Mouse (Mus musculus) heart, embryonic 13.5 days (tissue): ENCODE results near the gene Nsun2. TPM values are rescaled to one million over a fixed set of nuclear protein-coding genes. Genes with fewer than 3 reads are reported as not detected.

Source experiments
- ATAC-seq: fragments of 200-750 bp; cut with Nextera tagmentation; 2 replicates; pipeline ENCODE4 v1.8.0; 2017; ENCODE audit warnings: moderate TSS enrichment; ENCODE audit not compliant: insufficient number of reproducible peaks, low FRiP score, low TSS enrichment; ENCODE audit errors: extremely low read depth
- H3K27ac ChIP-seq: fragments of 300-500 bp; sonication (generic); replicated peaks from 2 replicates; pipeline ENCODE4 v1.5.1; 2015; ENCODE audit warnings: moderate library complexity, mild to moderate bottlenecking, inconsistent platforms
- H3K27me3 ChIP-seq: fragments of 300-500 bp; sonication (generic); replicated peaks from 2 replicates; pipeline ENCODE4 v1.6.1; 2015; ENCODE audit warnings: mild to moderate bottlenecking, inconsistent platforms
- H3K36me3 ChIP-seq: fragments of 300-500 bp; sonication (generic); 2 replicates; pipeline ENCODE4 v1.6.1; 2015; ENCODE audit warnings: mild to moderate bottlenecking, inconsistent platforms
- H3K4me1 ChIP-seq: fragments of 300-500 bp; sonication (generic); 2 replicates; pipeline ENCODE4 v1.6.1; 2015; ENCODE audit warnings: inconsistent platforms
- H3K4me2 ChIP-seq: fragments of 300-500 bp; sonication (generic); 2 replicates; pipeline ENCODE4 v1.6.1; 2015; ENCODE audit warnings: inconsistent platforms, mild to moderate bottlenecking, moderate library complexity
- H3K4me3 ChIP-seq: fragments of 300-500 bp; sonication (generic); 2 replicates; pipeline ENCODE4 v1.5.1; 2015; ENCODE audit warnings: moderate library complexity, mild to moderate bottlenecking, inconsistent platforms
- H3K9ac ChIP-seq: fragments of 300-500 bp; sonication (generic); 2 replicates; pipeline ENCODE4 v1.6.1; 2015; ENCODE audit warnings: inconsistent platforms, mild to moderate bottlenecking, moderate library complexity
- H3K9me3 ChIP-seq: fragments of 300-500 bp; sonication (generic); 2 replicates; pipeline ENCODE4 v1.6.1; 2016; ENCODE audit warnings: inconsistent platforms
- WGBS: fragments of 180-500 bp; shearing (Covaris S2); methylation state at CpG from one replicate; pipeline ENCODE4 v1.1.7; 2015; ENCODE audit warnings: mixed read lengths; 5-methylcytosine and 5-hydroxymethylcytosine counted together
- polyA plus RNA-seq: library from polyadenylated mRNA; unstranded; fragments of >200 nt; fragmentation: Nextera tagmentation; extraction: Ambion mirVana; gene quantifications from 2 replicates; pipeline ENCODE4 v1.2.1, GENCODE M21; 2015

Gene Nsun2
- polyA plus RNA-seq, 1 experiment from 2014 or later: 65.9 TPM

DNA sequence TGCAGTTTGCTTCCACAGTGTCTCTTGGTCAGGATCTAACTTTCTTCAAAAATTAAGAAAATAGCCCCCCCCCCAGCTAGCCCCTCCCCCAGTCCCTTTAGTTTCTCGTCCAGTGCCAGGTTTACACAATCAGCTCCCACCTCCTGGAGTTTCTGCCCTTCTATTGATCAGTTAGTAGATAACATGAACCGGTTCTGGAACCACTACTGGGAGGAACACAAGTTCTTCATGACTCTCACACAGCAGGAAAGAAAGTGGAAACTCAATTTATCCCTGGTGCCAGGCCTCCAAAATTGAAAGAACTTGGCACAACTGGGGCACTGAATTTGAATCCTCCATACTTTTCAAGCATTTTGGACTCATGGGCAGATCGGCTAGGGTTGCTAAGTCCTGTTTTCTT lies 121.0 kb downstream of the Nsun2 start:
- H3K9me3 ChIP-seq: no peaks in the 10 kb centered on the region
- no peak overlapping the region for H3K27ac ChIP-seq
- H3K4me2 ChIP-seq: no peak overlapping the region
- WGBS: 63% methylated on average over 3 of the region's 3 CpGs
- H3K4me1 ChIP-seq: no peaks in the 10 kb centered on the region
- no peaks in the 10 kb centered on the region for H3K27me3 ChIP-seq
- H3K36me3 ChIP-seq: no peaks in the 10 kb centered on the region
- no peak overlapping the region for H3K4me3 ChIP-seq
- no peak for ATAC-seq
- H3K9ac ChIP-seq: no peak overlapping the region

DNA sequence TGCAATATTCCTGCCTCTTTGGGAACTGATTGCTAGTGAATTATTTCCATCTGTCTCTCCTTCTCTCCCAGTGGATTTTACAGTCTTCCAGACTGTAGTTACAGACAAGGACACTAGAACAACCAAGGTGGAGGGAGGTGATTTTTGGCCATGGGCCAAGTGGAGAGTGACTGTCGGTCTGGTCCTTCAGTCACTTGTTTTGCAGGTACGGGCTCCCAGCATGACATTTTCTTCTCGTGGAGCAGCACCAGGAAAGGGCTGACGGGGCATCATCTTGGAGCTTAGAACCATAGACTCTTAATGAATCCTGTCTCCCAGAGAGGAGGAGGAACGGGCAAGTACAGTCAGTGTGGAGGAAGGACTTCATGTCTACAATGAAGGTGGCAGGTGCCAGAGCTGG lies 138.6 kb downstream of the Nsun2 start:
- H3K4me2 ChIP-seq: no peak overlapping the region
- H3K27ac ChIP-seq: no peak overlapping the region
- no peaks in the 10 kb centered on the region for H3K27me3 ChIP-seq
- 78% methylated on average over 5 of the region's 5 CpGs for WGBS
- no peaks in the 10 kb centered on the region for H3K36me3 ChIP-seq
- no peak overlapping the region for H3K9ac ChIP-seq
- no peak overlapping the region for H3K4me3 ChIP-seq
- ATAC-seq: no peak
- no peaks in the 10 kb centered on the region for H3K9me3 ChIP-seq
- no peaks in the 10 kb centered on the region for H3K4me1 ChIP-seq

DNA sequence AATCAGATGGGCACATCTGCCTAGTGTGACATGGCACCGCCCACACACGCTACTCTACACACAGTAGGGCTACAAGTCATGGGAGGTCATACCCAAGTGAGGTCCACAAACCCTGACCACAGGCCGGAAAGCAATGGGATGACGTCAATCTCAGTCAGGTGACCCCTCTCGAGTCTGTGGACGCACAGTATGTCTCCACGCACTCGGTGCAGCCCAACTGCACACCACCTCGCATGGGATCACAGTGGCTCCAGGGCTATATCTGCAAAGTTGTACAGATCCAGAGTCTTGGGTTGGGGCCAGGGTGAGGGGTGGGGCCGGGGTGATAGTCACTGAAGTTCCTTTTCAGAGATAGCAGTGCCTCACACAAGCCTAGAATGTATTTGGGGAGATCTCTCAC lies 139.0 kb downstream of the Nsun2 start:
- Histone ChIP-seq H3K4me2 (no peak overlapping the region), H3K27me3 (no peaks in the 10 kb centered on the region), H3K9me3 (no peaks in the 10 kb centered on the region), H3K9ac (no peak overlapping the region), H3K36me3 (no peaks in the 10 kb centered on the region), H3K4me3 (no peak overlapping the region), H3K27ac (no peak overlapping the region), H3K4me1 (no peaks in the 10 kb centered on the region)
- WGBS: 77% methylated on average over 10 of the region's 10 CpGs
- ATAC-seq: no peak

DNA sequence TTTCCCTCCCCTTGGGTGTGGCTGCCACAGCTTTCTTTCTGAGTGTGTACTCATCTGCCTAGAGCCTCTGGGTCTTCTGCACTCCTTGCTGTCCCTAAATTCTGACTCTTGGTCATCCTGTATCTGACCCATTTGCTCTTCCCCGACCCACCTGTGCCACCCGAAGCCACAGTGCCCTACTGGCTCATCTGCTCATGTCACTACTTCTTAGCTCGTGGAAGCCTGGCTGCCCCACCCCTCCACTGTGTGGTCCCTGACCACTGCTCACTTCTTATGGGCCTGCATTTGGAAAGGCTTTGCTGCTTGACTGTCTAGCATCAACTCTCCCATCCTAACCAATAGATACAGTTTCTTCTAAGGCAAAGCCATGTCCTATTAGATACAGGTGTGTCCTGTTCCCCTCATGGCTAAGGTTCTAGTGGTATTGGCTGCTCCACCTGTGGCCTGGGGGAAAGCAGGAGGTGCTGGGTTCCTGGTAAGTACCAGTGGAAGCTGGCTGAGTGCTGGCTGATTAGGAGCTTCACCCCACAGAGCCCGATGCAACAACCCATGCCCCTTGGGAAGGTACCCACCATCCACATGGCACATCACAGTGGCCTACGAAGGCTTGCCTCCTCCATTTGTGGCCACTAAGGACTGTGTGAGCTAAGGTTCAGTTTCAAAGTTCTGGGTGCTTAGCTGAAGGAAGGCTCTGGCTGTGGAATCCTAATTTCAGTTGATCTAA lies 139.8 kb downstream of the Nsun2 start:
- Histone ChIP-seq H3K4me3 (no peak overlapping the region), H3K27me3 (no peaks in the 10 kb centered on the region), H3K9ac (no peak overlapping the region), H3K27ac (no peak overlapping the region), H3K4me2 (no peak overlapping the region), H3K4me1 (no peaks in the 10 kb centered on the region), H3K36me3 (no peaks in the 10 kb centered on the region), H3K9me3 (no peaks in the 10 kb centered on the region)
- no peak for ATAC-seq
- 75% methylated on average over 5 of the region's 5 CpGs for WGBS

DNA sequence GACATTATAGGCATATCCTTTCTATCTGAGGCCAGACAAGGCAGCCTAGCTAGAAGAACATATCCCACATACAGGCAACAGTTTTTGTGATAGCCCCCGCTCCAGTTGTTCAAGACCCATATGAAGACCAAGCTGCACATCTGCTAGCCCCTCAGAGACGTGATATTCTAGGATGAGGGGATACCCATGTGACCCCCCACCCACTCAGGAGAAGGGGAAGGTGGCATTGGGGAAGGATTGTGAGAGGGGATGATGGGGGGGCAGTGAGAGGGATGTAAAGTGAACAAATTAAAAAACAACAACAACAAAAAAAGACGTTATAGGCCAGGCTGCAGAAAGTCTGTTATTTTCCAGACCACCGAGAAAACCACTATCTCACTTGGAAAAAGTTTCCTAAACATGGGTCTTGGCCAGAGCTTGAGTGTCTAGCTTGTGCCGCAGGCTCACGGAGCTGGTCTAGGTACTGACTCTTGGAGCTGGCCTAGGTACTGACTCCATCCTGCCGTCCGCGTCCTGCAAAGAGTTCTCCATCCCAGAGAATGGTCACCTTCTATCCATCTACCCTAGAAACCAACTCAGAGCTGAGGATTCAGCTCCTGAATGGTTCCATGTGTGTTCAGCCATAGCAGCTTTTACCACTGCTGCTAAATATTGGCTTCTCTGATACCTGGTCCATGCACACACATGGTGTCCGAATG lies 140.5 kb downstream of the Nsun2 start:
- no peak overlapping the region for H3K27ac ChIP-seq
- no peaks in the 10 kb centered on the region for H3K9me3 ChIP-seq
- no peak overlapping the region for H3K9ac ChIP-seq
- ATAC-seq: no peak
- no peaks in the 10 kb centered on the region for H3K4me1 ChIP-seq
- H3K4me2 ChIP-seq: no peak overlapping the region
- no peak overlapping the region for H3K4me3 ChIP-seq
- no peaks in the 10 kb centered on the region for H3K36me3 ChIP-seq
- 45% methylated on average over 10 of the region's 10 CpGs for WGBS
- no peaks in the 10 kb centered on the region for H3K27me3 ChIP-seq

Other genes with a start within 250 kb of the Nsun2 start
- 2.7 and 3.2 TPM in 2 replicates for gene Tent4a, start 871 bp downstream of the Nsun2 start, polyA plus RNA-seq
- 8.2 and 9.6 TPM in 2 replicates for gene Srd5a1, start 77.7 kb downstream of the Nsun2 start, polyA plus RNA-seq
- 0.60 and 0.62 TPM in 2 replicates for gene Ube2ql1, start 206.1 kb downstream of the Nsun2 start, polyA plus RNA-seq